Mouse (Mus musculus) frontal cortex, postnatal 25 days (tissue): ENCODE measurements at regions not wholly inside any gene's neighbourhood (a gene's known extent, or its start where the extent isn't known, plus 50 kb on each side); places are given as distances from the start of the nearest gene placed in this dataset.

Experiments
- DNase-seq, 2 experiments: peaks; one replicate each; pipeline ENCODE4 v3.0.0; 2022; ENCODE audit warnings: low spot score in 2 of 2

GRCm38 (mm10) chr4:33594997-33595657, 285.0 kb downstream of the Rngtt start:
- no peak for DNase-seq

- DNase-seq = no peak
Measured at GRCm38 (mm10) chr4:33595763-33596162, 285.7 kb downstream of the Rngtt start.

- DNase-seq = no peak
Measured at GRCm38 (mm10) chr4:33599966-33600365, 289.9 kb downstream of the Rngtt start.

GRCm38 (mm10) chr4:33600805-33601204, 290.7 kb downstream of the Rngtt start:
- DNase-seq = no peak

GRCm38 (mm10) chr4:33604636-33605035, 294.5 kb downstream of the Rngtt start:
- no peak for DNase-seq

GRCm38 (mm10) chr4:33639821-33640575, 284.4 kb upstream of the Cnr1 start:
- no peak for DNase-seq

GRCm38 (mm10) chr4:33640576-33641255, 283.7 kb upstream of the Cnr1 start:
- no peak for DNase-seq

GRCm38 (mm10) chr4:33641883-33642282, 282.5 kb upstream of the Cnr1 start:
- DNase-seq = no peak

GRCm38 (mm10) chr4:33642526-33642925, 281.9 kb upstream of the Cnr1 start:
- DNase-seq = no peak

- DNase-seq = no peak
Measured at GRCm38 (mm10) chr4:33645217-33645616, 279.2 kb upstream of the Cnr1 start.

GRCm38 (mm10) chr4:33651292-33651691, 273.1 kb upstream of the Cnr1 start:
- no peak for DNase-seq

- DNase-seq = no peak
Measured at GRCm38 (mm10) chr4:33659766-33660165, 264.6 kb upstream of the Cnr1 start.

- no peak for DNase-seq
Measured at GRCm38 (mm10) chr4:33660553-33660952, 263.8 kb upstream of the Cnr1 start.

GRCm38 (mm10) chr4:33661862-33662261, 262.5 kb upstream of the Cnr1 start:
- DNase-seq = no peak

GRCm38 (mm10) chr4:33662965-33663364, 261.4 kb upstream of the Cnr1 start:
- no peak for DNase-seq

GRCm38 (mm10) chr4:33663616-33664473, 260.5 kb upstream of the Cnr1 start:
- DNase-seq = no peak

- no peak for DNase-seq
Measured at GRCm38 (mm10) chr4:33664474-33664822, 259.9 kb upstream of the Cnr1 start.

GRCm38 (mm10) chr4:33665250-33665873, 259.0 kb upstream of the Cnr1 start:
- DNase-seq = no peak

- DNase-seq = no peak
Measured at GRCm38 (mm10) chr4:33668431-33668830, 256.0 kb upstream of the Cnr1 start.

GRCm38 (mm10) chr4:33675044-33675443, 249.3 kb upstream of the Cnr1 start:
- DNase-seq = no peak

- DNase-seq = no peak
Measured at GRCm38 (mm10) chr4:33679351-33679750, 245.0 kb upstream of the Cnr1 start.
